Mouse (Mus musculus) left cerebral cortex, adult 11 months (tissue): Measurements from ENCODE around the gene Plekhg2.
A peak's percentile ranks its signal among the peaks of the same experiment; 100 is the strongest.

ENCODE experiments used
- DNase-seq: peaks from one replicate; pipeline ENCODE4 v3.0.0; 2022; ENCODE audit warnings: low spot score

The Plekhg2 gene

DNA sequence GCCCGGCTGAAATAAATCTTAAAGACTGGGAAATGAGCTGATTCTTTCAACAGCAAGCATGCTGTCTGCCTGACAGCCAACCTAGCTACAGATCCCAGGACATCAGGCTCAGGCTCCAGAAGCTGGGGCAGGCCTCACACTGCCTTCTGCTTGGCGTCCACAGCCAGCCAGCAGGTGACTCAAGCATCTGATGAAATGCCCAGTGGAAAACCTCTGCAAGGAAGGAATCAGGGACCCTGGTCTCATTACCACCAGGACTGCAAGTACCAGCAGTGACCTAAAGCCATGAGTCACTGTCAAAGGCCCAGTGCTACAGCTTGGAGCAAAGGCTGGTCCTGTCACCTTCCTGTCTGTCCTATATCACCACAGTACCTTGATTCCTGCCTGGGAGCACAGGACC lies 36.9 kb downstream of the Plekhg2 start:
- DNase-seq, result no peak

DNA sequence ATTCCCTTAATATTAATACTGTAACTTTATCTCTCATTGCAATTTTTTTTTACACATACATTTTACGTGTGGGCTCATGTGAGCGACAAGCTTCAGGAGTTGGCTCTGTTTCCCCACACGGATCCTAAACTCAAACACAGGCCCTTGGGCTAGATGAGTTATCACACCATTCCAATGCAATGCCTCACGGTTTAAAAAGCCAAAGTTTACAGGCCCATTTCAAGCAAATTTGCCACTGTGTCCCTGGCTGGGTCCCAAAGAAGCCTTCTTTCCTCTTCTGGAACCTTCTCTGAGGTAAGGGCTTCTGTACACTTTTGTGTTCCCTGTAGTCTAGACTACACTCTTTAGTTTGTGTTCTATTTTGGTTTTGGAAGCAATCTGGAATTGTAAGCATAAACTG lies 37.9 kb downstream of the Plekhg2 start:
- DNase-seq, result no peak

DNA sequence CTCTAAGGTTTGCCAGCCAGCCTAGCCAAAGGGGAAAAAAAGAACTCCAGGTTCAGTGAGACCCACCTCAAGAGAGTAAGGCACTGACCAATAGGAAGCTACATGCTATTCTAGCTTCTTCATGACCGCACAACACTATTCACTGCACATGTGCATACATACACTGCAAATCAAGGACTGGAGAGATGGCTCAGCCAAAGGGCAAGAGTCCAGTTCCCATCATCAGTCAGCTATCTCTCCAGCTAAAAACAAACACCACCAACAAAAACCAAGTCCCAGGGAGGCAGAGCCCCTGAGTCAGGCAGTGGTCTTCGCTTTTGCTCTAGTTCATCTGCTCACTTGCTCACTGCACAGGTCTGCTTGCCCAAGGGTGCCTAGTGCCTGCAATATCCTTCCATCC lies 44.1 kb downstream of the Plekhg2 start:
- no peak for DNase-seq

DNA sequence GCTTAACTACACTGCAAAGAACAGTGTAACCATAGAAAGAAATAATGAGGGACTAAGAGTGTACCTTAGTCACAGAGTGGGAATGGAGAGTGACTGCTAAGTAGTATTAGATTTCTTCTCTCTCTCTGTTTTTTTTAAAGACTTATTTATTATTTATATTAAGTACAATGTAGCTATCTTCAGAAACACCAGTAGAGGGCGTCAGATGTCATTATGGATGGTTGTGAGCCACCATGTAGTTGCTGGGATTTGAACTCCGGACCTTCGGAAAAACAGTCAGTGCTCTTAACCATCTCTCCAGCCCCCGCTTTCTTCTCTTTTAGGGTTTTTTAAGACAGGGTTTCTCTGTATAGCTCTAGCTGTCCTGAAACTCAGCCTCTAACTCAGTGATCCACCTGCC lies 45.9 kb downstream of the Plekhg2 start:
- DNase-seq, result no peak

DNA sequence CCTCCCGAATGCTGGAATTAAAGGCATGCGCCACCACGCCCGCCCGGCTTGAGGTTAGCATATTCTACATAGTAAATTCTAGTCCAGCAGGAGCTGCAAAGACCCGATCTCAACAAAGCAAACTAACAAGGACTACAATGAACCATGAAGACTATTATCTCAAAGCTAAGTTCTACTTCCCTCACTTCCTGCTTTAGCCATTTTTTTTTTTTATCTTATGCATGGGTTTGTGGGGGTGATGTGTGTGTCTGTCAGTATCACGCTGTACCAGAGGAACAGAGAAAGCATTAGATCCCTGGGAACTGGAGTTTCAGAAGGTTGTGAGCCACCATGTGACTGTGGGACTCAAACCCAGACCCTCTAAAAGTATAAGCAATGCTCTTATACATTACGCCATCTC lies 47.1 kb downstream of the Plekhg2 start:
- DNase-seq, result no peak

DNA sequence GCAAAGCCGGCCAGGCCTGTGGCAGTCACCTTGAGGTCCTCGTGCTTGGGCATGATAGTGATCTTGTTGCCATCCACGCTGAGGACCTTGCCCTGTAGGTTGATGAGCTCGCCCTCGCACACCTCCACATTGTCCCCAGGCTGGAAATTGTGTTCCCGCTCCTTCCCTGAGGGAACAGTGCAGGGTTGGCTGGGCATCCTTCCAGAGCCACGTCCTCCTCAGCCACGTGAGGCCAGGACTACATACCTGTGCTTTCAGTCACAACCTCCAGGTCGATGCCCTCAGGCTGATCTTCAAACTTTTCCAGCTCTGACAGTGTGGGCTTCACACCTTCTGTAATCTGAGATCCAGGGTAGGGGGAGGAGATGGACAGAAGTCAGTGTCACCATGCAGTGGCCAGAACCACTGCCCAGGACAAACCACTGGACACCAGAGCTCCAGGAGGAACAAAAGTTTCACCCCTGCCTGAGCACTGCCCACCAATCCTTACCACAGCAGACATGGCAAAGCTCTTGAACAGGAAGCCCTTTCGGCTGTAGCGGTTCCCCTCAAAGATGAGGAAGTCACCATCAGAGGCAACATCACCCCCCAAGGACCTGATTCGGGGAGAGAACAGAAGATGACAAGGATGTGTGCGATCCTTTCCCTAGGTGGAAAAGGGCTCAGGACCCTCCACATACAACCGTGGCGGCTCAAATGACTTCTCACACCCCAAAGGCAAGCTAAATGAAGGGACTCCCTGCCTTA lies 50.3 kb downstream of the Plekhg2 start:
- no peak for DNase-seq

DNA sequence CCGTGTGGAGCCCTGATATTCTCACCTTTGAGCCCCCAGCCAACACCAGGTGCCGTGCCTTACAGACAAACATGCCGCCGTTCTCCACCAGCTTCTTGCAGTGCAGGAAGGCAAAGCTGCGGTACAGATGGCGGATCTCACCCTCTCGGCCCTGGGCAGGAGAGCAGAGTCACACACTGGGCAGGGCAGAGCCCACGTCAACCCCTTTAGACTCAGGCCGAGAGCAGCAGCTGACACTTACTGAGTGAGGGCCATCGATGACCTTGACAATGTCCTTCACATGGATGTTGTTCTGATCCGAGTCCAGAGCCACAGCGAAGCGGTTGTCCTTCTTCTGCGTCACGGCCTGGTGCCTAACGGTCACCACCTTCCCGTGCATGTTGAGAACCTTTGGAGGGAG lies 53.7 kb downstream of the Plekhg2 start:
- DNase-seq, result no peak

DNA sequence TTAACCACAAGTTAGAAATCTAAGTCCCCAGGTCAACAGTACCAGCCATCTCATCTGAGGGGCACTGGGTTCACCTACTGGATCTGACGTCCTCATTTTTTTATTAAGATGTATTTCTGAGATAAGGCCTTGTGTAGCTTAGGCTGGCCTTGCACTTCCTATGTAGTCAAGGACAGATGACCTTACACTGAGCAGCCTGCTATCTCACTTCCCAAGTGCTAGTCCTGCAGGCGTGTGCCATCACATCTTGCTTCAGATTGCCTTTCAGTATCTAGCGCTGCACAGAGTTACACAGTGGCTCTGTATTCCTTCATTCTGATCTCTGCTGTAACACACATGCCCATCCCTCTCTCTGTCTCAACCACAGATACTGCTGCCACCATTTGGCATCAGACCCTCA lies 54.4 kb downstream of the Plekhg2 start:
- no peak for DNase-seq

DNA sequence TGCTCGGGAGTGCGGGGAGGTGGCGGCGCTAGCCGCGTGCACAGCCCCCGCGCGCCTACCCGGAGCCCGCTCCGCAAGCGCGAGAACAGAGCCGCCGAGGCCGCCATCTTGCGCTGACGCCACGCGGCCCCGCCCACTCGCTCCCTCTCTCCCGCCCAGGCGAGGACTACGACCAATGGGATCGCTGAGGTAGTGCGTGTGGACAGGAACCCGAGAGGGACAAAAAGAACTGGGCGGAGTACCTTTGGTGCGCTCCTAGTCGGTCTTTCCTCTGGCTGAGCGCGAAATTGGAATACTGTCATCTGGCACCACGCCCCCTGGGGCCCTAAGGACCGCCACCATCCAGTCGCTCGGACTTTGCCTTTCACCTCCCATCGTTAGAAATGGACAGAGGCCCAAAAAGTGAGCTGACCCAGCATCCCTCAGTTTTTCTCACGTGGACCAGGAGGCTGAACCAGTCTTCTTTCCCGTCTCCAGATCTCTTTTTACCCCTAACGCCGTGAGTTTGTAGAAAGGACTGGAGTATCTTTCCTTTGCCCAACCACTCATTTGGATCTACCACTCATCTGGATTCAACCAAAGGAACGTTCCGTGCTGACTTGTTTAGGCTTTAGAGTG lies 60.4 kb downstream of the Plekhg2 start, which contains the start of gene Timm50:
Gene Timm50 (minus strand): TSS at position 147 of the 618 bp plus-strand sequence.
- DNase-seq, result peak; percentile 96

DNA sequence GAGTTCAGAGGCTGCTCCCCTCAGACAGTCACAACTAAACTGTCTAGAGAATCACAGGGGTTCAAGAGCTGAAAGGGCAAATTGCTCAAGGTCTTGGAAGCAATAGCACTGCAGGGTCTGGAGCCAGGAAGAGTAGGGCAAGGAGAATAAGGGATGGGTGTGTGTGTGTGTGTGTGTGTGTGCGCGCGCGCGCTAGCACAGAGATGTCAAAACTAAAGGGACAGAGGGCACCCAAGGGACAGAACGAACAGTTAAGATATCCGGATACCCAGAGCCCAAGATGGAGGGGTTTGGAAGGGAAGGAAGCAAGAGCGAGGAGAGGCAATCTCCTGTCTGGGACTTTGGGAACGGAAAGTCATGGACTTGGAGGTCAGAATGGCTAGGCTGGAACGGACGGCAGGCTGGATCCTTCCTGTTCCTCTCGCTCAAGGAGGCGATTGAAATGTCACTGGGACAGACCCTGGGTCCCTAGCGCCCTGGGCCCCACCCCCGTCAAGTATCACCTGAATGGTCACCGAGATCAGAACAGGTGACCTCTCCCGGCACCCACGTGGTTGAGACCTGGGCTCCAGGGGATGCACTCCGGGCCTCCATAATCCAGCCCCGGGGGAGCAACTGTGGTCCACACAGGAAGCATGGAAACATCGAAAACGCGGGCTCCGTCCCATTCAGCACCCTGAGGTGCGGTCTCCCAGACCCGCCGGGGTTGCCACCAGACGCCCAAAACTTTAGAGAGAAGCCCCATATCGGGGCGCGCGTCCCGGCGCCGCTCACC lies 61.1 kb downstream of the Plekhg2 start:
- peak; percentile 31 for DNase-seq

DNA sequence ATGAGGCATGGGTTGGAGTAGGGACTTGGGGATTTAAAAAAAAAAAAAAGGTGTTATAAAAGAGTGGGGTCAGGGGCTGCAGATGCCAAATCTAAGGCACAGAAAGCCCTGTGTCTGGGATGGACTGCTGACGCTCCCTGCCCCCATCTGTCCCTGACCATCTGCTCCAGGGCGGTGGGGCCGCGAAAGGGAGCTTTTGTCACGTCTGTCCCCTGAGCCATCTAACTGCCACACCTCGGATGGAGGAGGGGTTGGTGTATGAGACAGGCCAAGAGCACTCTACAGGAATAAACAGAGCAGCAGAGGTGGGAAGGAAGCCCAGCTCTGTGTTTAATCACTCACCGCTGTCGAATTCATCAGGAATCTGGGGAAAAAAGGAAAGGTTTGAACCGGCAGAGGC lies 62.7 kb downstream of the Plekhg2 start:
- DNase-seq, result no peak
